Mouse (Mus musculus) adrenal gland, adult 2 months (tissue): ENCODE data around the gene Shisa2. TPM values are rescaled to one million over a fixed set of nuclear protein-coding genes. Genes with fewer than 3 reads are reported as not detected.

ENCODE experiments used
- polyA plus RNA-seq: library from polyadenylated mRNA; depleted of rRNA; stranded (reverse); fragments of >200 nt; gene quantifications from 2 replicates; pipeline ENCODE4 v1.2.3, GENCODE M21; 2012; rRNA removed
- total RNA-seq, 2 experiments: library from RNA; stranded (reverse); gene quantifications; 2 replicates each; pipeline ENCODE4 v1.2.3; 2021

The Shisa2 gene
- total and polyA plus RNA-seq, 3 experiments: 0.72 to 3.4 (median 1.3) TPM

Other genes with a start within 250 kb of the Shisa2 start
- gene Phf11c, start 229.9 kb upstream of the Shisa2 start, total RNA-seq: under 1 TPM; 0.48 to 0.78 TPM
- 0.08 and 0.09 TPM in 2 replicates for gene Phf11c, start 229.9 kb upstream of the Shisa2 start, polyA plus RNA-seq
- gene Setdb2, start 184.4 kb upstream of the Shisa2 start, total RNA-seq: 1 to 10 TPM; 4.3 to 6.8 TPM
- 9.4 and 10.5 TPM in 2 replicates for gene Setdb2, start 184.4 kb upstream of the Shisa2 start, polyA plus RNA-seq
- gene Cab39l, start 184.3 kb upstream of the Shisa2 start, total RNA-seq: 10 to 100 TPM; 42.0 to 45.3 TPM
- gene Cab39l, start 184.3 kb upstream of the Shisa2 start, polyA plus RNA-seq: 3.8 and 5.1 TPM in 2 replicates
- 10 to 100 TPM; 55.9 to 68.2 TPM for gene Cdadc1, start 27.3 kb upstream of the Shisa2 start, total RNA-seq
- gene Cdadc1, start 27.3 kb upstream of the Shisa2 start, polyA plus RNA-seq: 2.2 and 3.7 TPM in 2 replicates